Mouse (Mus musculus): Measurements from ENCODE around the gene Esrra.
A peak's percentile ranks its signal among the peaks of the same experiment; 100 is the strongest.

Esrra gene

DNA sequence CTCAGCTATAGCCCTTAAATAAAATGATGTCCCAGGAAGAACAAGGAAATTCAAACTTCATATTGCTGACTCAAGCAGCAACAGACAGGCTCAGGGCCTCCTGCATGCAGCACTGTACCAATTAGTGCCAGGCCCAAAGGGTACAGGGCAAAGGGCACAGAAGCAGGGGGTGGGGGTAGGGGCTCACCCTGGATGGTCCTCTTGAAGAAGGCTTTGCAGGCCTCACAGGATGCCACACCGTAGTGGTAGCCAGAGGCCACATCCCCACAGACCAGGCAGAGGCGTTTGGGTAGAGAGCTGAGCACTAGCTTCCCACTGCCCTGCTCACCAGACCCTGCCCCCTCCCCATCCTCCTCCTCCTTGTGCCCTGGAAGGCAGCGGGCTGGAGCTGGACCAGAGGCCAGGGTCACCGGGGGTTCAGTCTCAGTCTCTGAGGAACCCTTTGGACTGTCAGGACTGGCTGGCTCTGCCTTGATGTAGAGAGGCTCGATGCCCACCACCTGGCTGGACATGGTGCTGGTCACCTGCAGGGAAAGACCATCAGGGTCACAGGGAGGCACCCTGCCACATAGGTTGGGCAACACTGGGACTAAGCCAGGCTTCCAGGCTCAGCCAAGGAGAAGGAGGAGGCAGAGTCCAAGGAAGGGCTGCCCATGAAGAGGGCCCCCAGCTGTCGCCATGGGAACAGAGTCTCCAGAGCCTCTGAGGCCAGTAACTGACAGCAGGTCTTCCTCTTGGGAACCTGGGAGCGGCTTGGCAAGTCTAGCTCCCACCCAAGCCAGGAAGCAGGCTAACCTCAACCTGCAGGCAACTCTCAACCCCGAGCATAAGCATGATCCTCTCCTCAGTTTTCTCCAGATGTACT is 1.5 kb downstream of the Esrra start:
- DNase-seq = peak; percentile 56 to 79

GRCm38 (mm10) chr19:6919431-6919830 is 2.2 kb downstream of the Esrra start:
- DNase-seq = no peak

GRCm38 (mm10) chr19:6918321-6918720 is 3.3 kb downstream of the Esrra start:
- no peak for DNase-seq

DNA sequence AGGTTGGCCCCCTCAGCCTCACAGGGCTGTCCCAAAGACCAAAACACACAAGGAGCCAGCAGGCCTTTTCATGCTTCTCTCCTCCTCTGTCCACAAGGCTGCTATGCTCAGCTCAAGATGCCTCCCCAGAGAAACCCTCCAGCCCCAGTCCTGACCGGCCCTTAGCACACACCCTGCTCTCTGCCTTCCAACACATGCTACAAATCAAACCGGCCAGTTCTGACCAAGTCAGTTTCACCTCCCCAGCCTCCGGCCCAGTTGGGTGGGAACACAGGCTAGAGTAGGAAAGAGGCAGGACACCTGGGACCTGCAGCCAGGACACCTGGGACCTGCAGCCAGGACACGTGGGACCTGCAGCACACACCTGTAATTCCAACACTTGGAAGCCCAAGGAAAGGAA is 5.1 kb downstream of the Esrra start:
- no peak for DNase-seq

GRCm38 (mm10) chr19:6915276-6915675 is 6.3 kb downstream of the Esrra start:
- DNase-seq = no peak

- no peak for DNase-seq
Measured at GRCm38 (mm10) chr19:6914540-6914939, 7.1 kb downstream of the Esrra start.

GRCm38 (mm10) chr19:6913991-6914390 is 7.6 kb downstream of the Esrra start:
- peak; percentile 17 to 67 for DNase-seq

DNA sequence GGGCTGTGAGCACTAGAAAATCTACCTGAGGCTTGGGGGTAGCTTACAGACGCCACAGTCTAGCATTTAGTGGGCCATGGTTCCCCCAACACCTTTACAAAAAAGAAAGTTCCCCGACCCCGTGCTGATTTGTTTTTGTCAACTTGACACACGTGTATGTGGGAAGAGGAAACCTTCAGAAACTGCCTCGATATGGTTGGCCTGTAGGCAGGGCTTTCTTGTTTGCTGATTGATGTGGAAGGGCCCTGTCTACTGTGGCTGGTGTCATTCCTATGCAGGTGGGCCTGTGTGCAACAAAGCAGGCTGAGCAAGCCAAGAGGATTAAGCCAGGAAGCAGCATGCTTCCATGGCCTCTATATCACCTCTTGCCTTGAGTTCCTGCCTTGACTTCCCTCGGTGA is 8.6 kb downstream of the Esrra start:
- DNase-seq = no peak

GRCm38 (mm10) chr19:6912205-6912970 is 9.2 kb downstream of the Esrra start:
- DNase-seq = no peak

DNA sequence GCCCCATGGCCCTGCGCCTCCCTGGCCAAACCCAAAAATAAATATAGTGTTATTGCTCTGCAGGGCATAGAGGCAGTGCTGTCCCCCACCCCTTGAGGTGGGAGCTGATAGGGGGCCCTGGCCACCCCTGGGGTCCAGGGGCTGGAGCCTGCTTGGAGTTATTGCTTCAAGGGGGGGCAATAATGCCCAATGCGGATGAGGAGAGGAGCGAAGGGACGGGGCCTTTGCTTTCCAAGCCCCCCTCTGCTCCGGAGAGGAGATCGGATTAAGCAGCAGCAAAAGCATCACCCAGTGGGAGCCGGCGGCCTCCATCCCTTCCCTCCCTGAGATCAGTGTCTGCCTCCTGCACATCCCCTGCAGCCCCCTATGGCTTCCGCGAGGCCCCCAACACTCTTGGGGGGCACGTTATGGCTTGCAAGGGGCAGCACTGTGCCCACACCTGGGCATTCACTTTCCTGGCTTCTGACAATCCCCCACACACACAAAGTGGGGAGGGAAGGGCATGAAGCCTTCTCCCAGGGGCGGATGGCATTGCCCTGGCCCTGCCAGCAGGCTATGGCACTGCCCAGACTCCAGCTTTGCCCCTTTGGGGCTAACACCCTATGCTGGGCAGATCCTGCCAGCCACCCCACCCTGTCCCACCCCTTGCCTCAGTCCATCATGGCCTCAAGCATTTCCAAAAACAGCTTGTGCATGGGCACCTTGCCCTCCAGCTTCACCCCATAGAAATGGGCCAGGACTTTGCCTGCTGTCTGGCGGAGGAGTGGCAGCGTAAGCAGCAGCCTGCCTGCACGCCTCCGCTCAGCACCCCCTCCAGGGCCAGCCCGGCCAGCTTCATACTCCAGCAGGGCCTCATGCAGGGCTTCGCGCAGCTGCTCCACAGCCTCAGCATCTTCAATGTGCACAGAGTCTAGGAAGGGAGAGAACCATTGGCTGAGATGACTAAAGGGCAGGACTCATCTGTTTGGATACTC is 10.2 kb downstream of the Esrra start:
- no peak for DNase-seq

DNA sequence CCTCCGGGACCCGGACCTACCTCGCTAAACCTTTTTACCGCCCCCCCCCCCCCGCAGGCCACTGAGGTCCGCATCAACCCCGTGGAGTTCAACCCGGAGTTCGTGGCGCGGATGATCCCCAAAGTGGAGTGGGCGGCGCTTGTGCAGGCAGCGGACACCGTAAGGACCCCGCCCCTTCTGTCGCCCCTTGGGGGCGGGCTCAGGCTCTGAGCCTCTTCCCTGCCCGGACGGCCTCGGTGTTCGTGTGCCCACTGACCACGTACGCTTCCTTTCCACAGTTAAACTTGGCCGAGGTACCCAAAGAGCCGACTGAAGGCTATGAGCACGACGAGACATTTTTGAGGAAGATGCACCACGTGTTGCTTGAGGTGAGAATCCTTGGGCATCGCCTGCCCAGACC is 11.3 kb downstream of the Esrra start:
- peak; percentile 60 to 78 for DNase-seq

GRCm38 (mm10) chr19:6909507-6910289 is 11.9 kb downstream of the Esrra start, which contains the start of the genes Trmt112 and Prdx5:
Gene Trmt112 (plus strand): TSS chr19:6909698.
Gene Prdx5 (minus strand): TSS chr19:6910106.
- peak; percentile 92 to 96 for DNase-seq

DNA sequence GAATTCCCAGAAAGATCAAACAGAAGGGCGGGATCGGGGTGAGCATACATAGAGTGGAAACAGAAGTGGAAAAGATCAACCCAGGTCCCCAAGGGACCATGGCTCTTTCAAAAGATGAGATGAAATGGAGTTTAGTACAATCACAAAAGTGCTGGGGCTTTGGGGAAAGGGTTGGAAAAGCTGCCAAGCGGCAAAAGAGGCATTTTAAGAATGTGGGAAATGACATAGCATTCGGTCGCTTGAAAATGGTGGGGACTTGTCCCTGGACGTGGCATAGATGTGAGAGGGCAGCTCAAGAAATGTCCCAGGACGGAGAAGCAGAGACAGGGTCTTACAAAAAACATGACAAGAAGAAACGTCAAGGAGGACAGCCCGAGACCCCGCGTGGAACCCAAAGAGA is 12.6 kb downstream of the Esrra start:
- DNase-seq = no peak

- peak in 1 of 2 experiments; percentile 19 for DNase-seq
Measured at GRCm38 (mm10) chr19:6907811-6908540, 13.6 kb downstream of the Esrra start.

- no peak for DNase-seq
Measured at GRCm38 (mm10) chr19:6907094-6907493, 14.5 kb downstream of the Esrra start.

- no peak for DNase-seq
Measured at GRCm38 (mm10) chr19:6906199-6906598, 15.4 kb downstream of the Esrra start.

DNA sequence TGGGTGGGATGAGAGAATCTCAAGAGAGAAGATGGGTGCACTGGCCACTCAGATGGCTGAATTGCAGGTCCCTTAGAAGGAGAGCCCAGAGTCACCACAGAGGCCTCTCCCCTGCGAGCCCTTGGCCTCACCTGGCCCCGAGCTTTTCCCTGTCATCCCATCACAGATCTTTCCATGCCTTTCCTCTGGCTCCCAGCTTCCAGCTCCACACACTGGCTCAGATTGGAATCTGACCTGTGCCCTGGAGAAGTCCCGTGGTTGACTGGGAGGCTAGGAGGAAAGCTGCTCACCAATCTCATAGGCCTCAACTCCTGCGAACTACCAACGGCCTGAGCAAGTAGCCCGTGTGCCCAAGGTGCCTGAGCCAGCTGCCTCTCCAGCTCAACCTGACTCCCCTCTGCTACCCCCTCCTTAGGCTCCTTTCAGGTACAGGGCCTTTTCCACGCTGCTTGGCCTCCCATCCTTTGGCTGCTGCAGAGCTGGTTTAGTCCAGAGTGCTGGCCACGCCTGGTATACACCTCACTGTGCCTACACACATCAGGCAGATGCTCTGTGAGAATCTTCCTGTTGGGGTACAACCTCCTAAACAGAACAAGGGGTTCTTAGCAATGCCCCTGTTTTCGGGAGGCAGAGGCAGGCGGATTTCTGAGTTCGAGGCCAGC is 16.0 kb downstream of the Esrra start:
- no peak for DNase-seq

GRCm38 (mm10) chr19:6904846-6905245 is 16.8 kb downstream of the Esrra start:
- no peak for DNase-seq

DNA sequence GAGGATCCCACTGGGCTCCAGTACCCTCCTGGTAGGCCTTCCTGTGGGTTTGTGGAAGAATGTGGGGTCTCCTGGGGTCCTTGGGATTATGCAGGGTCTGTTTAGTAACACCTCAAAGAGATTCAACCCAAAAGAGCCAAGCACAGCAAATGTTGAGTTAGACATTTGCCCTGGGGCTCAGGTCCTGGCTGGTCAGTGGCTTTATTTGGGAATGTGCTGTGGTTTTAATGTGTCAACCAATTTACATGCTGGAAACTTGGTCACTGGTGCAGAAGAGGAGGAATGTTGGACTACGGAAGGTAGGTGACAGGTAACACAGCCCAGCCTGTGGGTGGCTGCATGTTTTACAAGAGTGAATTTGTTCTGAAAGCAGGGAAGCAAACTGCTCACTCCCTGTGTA is 18.6 kb downstream of the Esrra start:
- DNase-seq = no peak

DNA sequence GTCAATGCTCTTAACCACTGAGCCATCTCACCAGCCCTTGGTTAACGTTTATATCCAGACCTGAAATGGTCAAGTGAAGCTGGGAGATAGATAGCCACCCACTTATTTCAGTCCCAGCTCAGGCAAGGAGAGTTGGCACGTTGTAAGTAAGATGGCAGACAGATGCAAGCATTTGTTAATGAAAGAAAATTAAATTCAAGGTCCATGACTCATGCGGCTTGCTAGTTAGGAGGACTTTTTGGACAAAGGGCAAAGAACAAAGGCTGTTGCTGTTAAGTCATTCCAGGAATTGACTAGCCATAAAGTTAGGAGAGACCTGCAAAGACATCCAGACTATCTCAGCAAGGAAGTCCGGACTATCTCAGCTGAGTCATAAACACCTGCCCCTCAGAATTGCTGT is 22.0 kb downstream of the Esrra start:
- DNase-seq = no peak

Data from lung, postnatal 4 days (tissue).